In the genomic region with DNA sequence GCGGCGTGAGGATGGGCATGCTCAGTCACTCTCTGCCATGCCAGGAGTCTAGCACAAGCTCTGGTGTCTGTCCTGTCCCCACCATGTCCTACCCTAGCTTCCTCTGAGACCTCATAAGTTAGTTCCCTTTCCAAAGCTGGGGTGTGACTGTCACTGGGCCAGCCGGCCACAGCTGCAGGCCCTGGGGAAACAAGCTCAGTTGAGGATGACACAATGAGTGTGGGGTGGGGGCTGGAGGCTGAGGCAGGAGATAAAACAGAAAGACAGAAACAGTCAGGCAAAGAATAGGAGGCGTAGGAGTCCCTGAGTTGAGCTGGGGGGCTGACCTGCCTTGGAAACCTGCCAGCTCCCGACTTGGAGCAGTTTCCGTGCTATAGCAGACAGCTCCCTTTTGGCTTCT, we compare ENCODE assay signal across 7 mouse cellular contexts.
DNase-seq lines count a peak whose midpoint lies in the region; ATAC-seq and TF ChIP-seq lines count a peak whose summit lies in the region.

No protein-coding gene starts in this region.

- WGBS in forebrain, embryonic 13.5 days, result 69% methylated on average over 6 of the region's 6 CpGs
- 67% methylated on average over 6 of the region's 6 CpGs for WGBS in intestine, postnatal 0 days

- H3K4me2 ChIP-seq in forebrain, embryonic 13.5 days, result no peak overlapping the region
- H3K4me2 ChIP-seq in intestine, postnatal 0 days (replicated peaks; ENCODE audit: low read depth), result no peak overlapping the region

- no peaks in the 10 kb centered on the region for H3K9me3 ChIP-seq in forebrain, embryonic 13.5 days (replicated peaks)
- H3K9me3 ChIP-seq in intestine, postnatal 0 days (ENCODE audit: control insufficient read depth), result no peaks in the 10 kb centered on the region

- H3K27me3 ChIP-seq in forebrain, embryonic 13.5 days, result no peaks in the 10 kb centered on the region
- H3K27me3 ChIP-seq in intestine, postnatal 0 days (replicated peaks; ENCODE audit: control insufficient read depth, insufficient read depth, low read length), result no peaks in the 10 kb centered on the region

- H3K4me3 ChIP-seq in left cerebral cortex, adult 2 months, result no peak overlapping the region
- no peak overlapping the region for H3K4me3 ChIP-seq in layer of hippocampus, adult 2 months
- H3K4me3 ChIP-seq in forebrain, embryonic 13.5 days, result no peak overlapping the region
- no peak overlapping the region for H3K4me3 ChIP-seq in intestine, postnatal 0 days (ENCODE audit: low read depth, low read length)

- intact Hi-C loops in left cerebral cortex, adult 2 months (cut with DNase I), result no loop called here
- intact Hi-C loops in left cerebral cortex, postnatal 4 days (cut with DNase I), result no loop called here

- no peak for TF ChIP-seq CTCF in left cerebral cortex, adult 2 months (IDR thresholded peaks at IDR 0.05)
- TF ChIP-seq CTCF in layer of hippocampus, adult 2 months (conservative IDR thresholded peaks at IDR 0.05), result no peak
- TF ChIP-seq CTCF in intestine, postnatal 0 days (IDR thresholded peaks at IDR 0.05; ENCODE audit: low read depth), result no peak

- H3K36me3 ChIP-seq in forebrain, embryonic 13.5 days (ENCODE audit: poor library complexity, severe bottlenecking), result no peaks in the 10 kb centered on the region
- H3K36me3 ChIP-seq in intestine, postnatal 0 days (ENCODE audit: control insufficient read depth, insufficient read depth), result no peaks in the 10 kb centered on the region

- no peak for ATAC-seq in forebrain, embryonic 13.5 days
- ATAC-seq in intestine, postnatal 0 days, result no peak

- peak; percentile 18 to 46 for DNase-seq in left cerebral cortex, adult 2 months (ENCODE audit: extremely low spot score in 1 of 2, low spot score in 2 of 2)
- DNase-seq in left cerebral cortex, postnatal 4 days, result no peak
- peak; percentile 31 for DNase-seq in gastrocnemius, postnatal 10 days
- peak; percentile 19 to 22 for DNase-seq in layer of hippocampus, adult 2 months (ENCODE audit: low spot score in 2 of 2)
- peak; percentile 62 for DNase-seq in right cerebral cortex, adult 18-20 months

- no peak overlapping the region for H3K9ac ChIP-seq in forebrain, embryonic 13.5 days
- H3K9ac ChIP-seq in intestine, postnatal 0 days (ENCODE audit: low read depth, low read length), result no peak overlapping the region

- H3K4me1 ChIP-seq in forebrain, embryonic 13.5 days, result peaks cover 8% of the 10 kb centered on the region
- no peaks in the 10 kb centered on the region for H3K4me1 ChIP-seq in intestine, postnatal 0 days (replicated peaks; ENCODE audit: control insufficient read depth, insufficient read depth, low read length)

- peak overlapping the region; percentile 34; the same call in 1 of the 2 replicates for H3K27ac ChIP-seq in left cerebral cortex, adult 2 months
- H3K27ac ChIP-seq in layer of hippocampus, adult 2 months, result peak overlapping the region; percentile 43; the same call in 1 of the 2 replicates
- no peak overlapping the region for H3K27ac ChIP-seq in forebrain, embryonic 13.5 days
- no peak overlapping the region for H3K27ac ChIP-seq in intestine, postnatal 0 days (ENCODE audit: low read depth, low read length)

Comparison
In these comparisons a context has a peak if more than half of its experiments do, and no peak if none do; other contexts are left out.
1. H3K27ac ChIP-seq: peak in left cerebral cortex, adult 2 months (single experiment) and layer of hippocampus, adult 2 months (single experiment); none in forebrain, embryonic 13.5 days (single experiment) and intestine, postnatal 0 days (single experiment).